Mouse (Mus musculus): ENCODE measurements around the gene Pet117. TPM values are rescaled to one million over a fixed set of nuclear protein-coding genes. Genes with fewer than 3 reads are reported as not detected.

The Pet117 gene
- polyA plus RNA-seq, 1 experiment from 2014 or later = not detected

DNA sequence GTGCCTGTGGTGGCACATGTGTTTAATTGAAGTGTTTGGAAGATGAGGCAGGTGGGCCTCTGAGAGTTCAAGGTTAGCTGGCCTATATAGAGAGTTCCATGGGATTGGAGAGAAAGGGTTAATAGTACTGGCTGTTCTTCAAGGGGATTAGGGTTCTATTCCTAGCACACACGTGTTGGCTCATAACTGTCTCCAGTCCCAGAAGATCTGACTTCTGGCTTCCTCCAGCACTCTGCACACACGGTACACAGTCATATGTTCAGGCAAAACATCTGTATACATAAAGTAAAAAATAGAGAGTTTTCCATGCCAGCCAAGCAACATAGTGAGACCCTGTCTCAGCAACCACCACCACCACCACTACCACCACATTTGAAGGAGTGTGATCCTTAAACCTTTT lies 17.5 kb downstream of the Pet117 start:
- no peak overlapping the region for H3K4me3 ChIP-seq
- no peak overlapping the region for H3K9ac ChIP-seq
- no peak for ATAC-seq (ENCODE audit: insufficient number of reproducible peaks, insufficient read depth, low FRiP score, low TSS enrichment)
- H3K4me1 ChIP-seq = no peaks in the 10 kb centered on the region
- no peak overlapping the region for H3K27ac ChIP-seq
- no peaks in the 10 kb centered on the region for H3K27me3 ChIP-seq
- H3K36me3 ChIP-seq = peaks cover 72% of the 10 kb centered on the region
- WGBS = 65% methylated on average over 2 of the region's 2 CpGs
- H3K4me2 ChIP-seq (replicated peaks) = no peak overlapping the region
- H3K9me3 ChIP-seq = no peaks in the 10 kb centered on the region

DNA sequence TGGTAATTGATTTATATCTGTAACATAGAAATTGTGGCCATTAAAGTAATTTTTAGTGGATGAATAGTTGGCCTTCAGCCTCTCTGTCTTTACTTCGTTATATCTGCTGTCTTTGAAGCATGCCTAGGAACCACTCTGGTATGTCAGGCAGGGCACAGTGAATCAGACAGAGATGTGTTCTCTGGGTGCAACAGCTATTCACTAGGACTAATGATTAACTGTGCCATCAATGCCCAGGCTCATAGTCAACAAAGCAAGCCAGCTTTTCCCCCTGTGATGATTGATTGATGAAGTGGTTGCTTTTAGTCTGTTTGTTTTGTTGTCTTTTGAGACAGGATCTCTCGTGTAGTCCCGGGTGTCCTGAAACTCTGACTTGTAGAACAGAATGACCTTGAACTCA lies 19.6 kb downstream of the Pet117 start:
- H3K27me3 ChIP-seq = no peaks in the 10 kb centered on the region
- H3K4me2 ChIP-seq (replicated peaks) = no peak overlapping the region
- peaks cover 66% of the 10 kb centered on the region for H3K36me3 ChIP-seq
- H3K9ac ChIP-seq = no peak overlapping the region
- WGBS = 86% methylated on average over 3 of the region's 3 CpGs
- no peak overlapping the region for H3K27ac ChIP-seq
- no peaks in the 10 kb centered on the region for H3K9me3 ChIP-seq
- ATAC-seq (ENCODE audit: insufficient number of reproducible peaks, insufficient read depth, low FRiP score, low TSS enrichment) = no peak
- no peak overlapping the region for H3K4me3 ChIP-seq
- no peaks in the 10 kb centered on the region for H3K4me1 ChIP-seq

DNA sequence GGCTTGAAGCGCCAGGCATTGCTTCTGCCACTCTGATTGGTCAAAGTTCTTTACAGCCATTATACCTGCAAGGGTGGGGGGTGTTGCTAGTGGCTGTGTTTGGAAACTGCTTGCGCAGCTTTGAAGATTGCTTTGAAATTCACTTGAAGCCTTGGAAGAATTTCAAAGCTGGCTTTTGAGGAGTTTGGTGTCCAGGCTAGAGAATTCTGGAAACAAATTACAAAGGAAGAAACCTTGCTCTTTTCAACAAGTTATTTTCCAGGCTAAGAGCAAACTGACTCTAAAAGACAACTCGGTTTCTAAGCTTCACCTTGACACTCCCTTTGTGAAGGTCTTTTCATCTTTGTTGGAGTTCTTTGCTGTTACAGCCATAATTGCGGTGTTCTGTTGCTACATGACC lies 30.7 kb downstream of the Pet117 start:
- 91% methylated on average over 4 of the region's 4 CpGs for WGBS

DNA sequence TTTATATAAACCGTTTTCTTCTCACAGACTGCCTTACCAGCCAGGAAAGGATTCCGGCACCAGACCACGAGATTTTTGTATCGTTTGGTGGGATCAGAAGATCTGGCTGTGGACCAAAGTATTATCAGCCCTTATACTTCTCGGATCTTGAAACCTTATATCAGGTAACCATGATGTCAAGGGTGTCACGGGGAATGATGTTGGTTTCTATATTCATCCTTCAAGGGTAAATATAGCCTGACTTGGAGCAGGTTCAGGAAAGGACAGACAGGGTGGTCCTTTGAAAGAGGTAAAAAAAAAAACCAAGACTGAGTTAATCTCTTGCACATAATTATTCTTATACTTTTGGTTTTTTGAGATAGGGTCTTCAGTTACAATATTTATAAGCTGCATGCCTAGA lies 31.9 kb downstream of the Pet117 start:
- peaks cover 74% of the 10 kb centered on the region for H3K36me3 ChIP-seq
- H3K27ac ChIP-seq = no peak overlapping the region
- no peak for ATAC-seq (ENCODE audit: insufficient number of reproducible peaks, insufficient read depth, low FRiP score, low TSS enrichment)
- H3K27me3 ChIP-seq = no peaks in the 10 kb centered on the region
- no peaks in the 10 kb centered on the region for H3K9me3 ChIP-seq
- H3K4me3 ChIP-seq = no peak overlapping the region
- no peak overlapping the region for H3K9ac ChIP-seq
- H3K4me1 ChIP-seq = no peaks in the 10 kb centered on the region
- H3K4me2 ChIP-seq (replicated peaks) = no peak overlapping the region
- 87% methylated on average over 6 of the region's 6 CpGs for WGBS

More for the DNA sequence above, 30.7 kb downstream of the Pet117 start:
- H3K4me3 ChIP-seq = no peak overlapping the region
- H3K36me3 ChIP-seq = peaks cover 78% of the 10 kb centered on the region
- H3K9ac ChIP-seq = no peak overlapping the region
- no peaks in the 10 kb centered on the region for H3K4me1 ChIP-seq
- H3K4me2 ChIP-seq (replicated peaks) = no peak overlapping the region
- no peaks in the 10 kb centered on the region for H3K27me3 ChIP-seq
- H3K27ac ChIP-seq = no peak overlapping the region
- no peak for ATAC-seq (ENCODE audit: insufficient number of reproducible peaks, insufficient read depth, low FRiP score, low TSS enrichment)
- H3K9me3 ChIP-seq = no peaks in the 10 kb centered on the region

DNA sequence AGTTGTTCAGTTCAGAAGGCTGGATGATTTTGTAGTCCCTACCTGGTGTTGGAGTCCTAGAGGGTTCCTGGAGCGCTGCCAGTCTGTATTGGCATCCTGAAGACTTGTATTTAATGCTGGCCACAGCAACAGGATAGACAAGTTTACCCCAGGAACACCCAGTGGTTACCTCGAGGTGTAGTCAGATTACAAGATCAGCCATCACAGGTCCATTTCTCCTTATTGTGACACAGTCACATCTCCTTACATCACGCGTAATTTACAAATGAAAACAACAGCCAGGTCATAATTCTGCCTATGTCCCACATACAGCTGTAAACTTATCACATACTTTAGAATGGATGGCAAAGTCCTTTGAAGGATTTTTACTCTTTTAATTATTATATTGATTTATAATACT lies 40.2 kb downstream of the Pet117 start:
- no peak overlapping the region for H3K27ac ChIP-seq
- H3K4me1 ChIP-seq = no peaks in the 10 kb centered on the region
- H3K4me3 ChIP-seq = no peak overlapping the region
- H3K4me2 ChIP-seq (replicated peaks) = no peak overlapping the region
- H3K27me3 ChIP-seq = no peaks in the 10 kb centered on the region
- H3K9ac ChIP-seq = no peak overlapping the region
- H3K36me3 ChIP-seq = peaks cover 52% of the 10 kb centered on the region
- ATAC-seq (ENCODE audit: insufficient number of reproducible peaks, insufficient read depth, low FRiP score, low TSS enrichment) = no peak
- 91% methylated on average over 4 of the region's 4 CpGs for WGBS
- no peaks in the 10 kb centered on the region for H3K9me3 ChIP-seq

DNA sequence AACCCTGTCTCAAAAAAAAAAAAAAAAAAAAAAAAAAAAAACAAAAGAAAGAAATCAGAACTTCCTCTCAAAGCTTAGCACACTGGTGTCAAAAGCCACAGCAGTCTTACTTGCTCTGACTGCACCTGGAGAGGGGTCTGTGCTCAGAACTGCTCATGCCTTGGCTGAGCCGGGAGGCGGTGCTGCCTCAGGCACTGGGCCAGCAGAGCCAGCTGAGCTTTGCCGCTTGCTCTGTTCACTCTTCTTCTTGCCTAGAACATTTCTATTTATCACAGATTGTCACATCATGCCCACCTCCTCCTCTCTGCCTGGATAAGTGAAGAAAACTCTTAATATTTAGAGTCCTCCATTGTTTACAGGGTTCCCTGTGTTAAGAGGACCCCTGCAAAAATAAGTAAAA lies 41.8 kb downstream of the Pet117 start:
- H3K4me1 ChIP-seq = no peaks in the 10 kb centered on the region
- 87% methylated on average over 3 of the region's 3 CpGs for WGBS
- no peak overlapping the region for H3K27ac ChIP-seq
- no peak overlapping the region for H3K9ac ChIP-seq
- H3K36me3 ChIP-seq = peaks cover 49% of the 10 kb centered on the region
- ATAC-seq (ENCODE audit: insufficient number of reproducible peaks, insufficient read depth, low FRiP score, low TSS enrichment) = no peak
- no peak overlapping the region for H3K4me3 ChIP-seq
- H3K4me2 ChIP-seq (replicated peaks) = no peak overlapping the region
- H3K9me3 ChIP-seq = no peaks in the 10 kb centered on the region
- H3K27me3 ChIP-seq = no peaks in the 10 kb centered on the region

DNA sequence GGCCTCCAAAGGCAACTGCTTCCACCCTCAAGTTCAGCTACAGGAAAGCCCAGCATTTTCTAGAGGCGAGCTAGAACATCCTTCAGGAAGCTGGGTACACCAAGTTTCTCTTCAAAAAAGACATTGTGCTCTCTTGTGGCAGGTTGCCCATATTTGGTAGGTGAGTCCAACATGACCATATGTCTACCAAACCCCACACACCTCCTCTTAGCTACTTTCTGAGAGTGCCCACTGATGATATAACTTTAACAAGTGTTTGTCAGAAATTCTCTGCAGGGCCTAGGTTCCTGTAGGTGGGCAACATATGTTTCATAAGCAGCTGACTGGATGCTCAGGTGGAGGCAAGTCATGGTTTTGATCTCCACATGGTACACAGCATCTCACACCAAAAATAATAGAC lies 45.9 kb downstream of the Pet117 start:
- peaks cover 6% of the 10 kb centered on the region; the same call in 1 of the 2 replicates for H3K4me1 ChIP-seq
- no peak overlapping the region for H3K9ac ChIP-seq
- H3K27ac ChIP-seq = no peak overlapping the region
- H3K4me2 ChIP-seq (replicated peaks) = no peak overlapping the region
- WGBS = 89% methylated on average over 1 of the region's 1 CpGs
- no peaks in the 10 kb centered on the region for H3K27me3 ChIP-seq
- ATAC-seq (ENCODE audit: insufficient number of reproducible peaks, insufficient read depth, low FRiP score, low TSS enrichment) = no peak
- peaks cover 15% of the 10 kb centered on the region; the same call in 1 of the 2 replicates for H3K36me3 ChIP-seq
- H3K4me3 ChIP-seq = no peak overlapping the region
- H3K9me3 ChIP-seq = no peaks in the 10 kb centered on the region

DNA sequence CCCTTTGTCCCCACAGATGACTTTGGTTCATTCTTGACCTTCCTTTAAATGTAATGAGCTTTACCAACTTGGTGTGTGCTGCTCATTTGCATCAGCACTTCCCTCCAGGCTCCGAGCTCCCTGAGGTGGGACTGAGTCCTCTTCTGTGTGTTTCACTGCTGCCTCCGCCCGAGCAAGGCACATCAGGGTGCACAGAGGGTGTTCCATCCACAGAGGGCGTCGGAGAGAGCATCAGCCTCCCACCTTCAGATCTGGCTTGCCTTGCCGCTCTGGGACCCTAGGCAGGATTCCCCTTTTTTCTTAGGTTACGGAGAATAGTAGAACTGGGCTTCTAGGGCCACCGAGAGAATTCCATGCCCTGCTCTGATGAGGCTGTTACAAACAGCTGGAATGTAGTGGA lies 48.1 kb downstream of the Pet117 start:
- Histone ChIP-seq H3K9ac (no peak overlapping the region), H3K36me3 (peaks cover 11% of the 10 kb centered on the region; the same call in 1 of the 2 replicates), H3K4me1 (peaks cover 6% of the 10 kb centered on the region; the same call in 1 of the 2 replicates), H3K27ac (no peak overlapping the region), H3K9me3 (no peaks in the 10 kb centered on the region), H3K4me2 (replicated peaks) (no peak overlapping the region), H3K4me3 (no peak overlapping the region), H3K27me3 (no peaks in the 10 kb centered on the region)
- no peak for ATAC-seq (ENCODE audit: insufficient number of reproducible peaks, insufficient read depth, low FRiP score, low TSS enrichment)
- 46% methylated on average over 8 of the region's 8 CpGs for WGBS

DNA sequence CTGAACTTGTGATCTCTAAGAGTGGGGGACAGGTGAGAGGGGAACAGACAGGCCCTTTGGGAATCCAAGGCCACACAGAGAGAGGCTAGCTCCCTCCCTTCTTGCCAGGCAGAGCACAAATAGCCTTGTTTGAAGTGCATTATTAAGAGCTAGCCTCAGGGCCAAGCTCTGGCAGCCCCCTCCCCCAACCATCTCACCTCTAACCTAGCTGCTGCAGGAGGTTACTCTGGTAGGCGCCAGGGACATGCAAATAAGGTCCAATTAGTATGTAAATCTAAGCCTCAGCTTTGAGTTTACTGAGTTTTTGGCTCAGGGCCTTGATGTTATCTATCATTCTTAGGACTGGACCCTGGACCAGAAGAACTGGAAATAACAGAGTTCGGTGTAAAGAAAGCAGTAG lies 49.3 kb downstream of the Pet117 start:
- peaks cover 7% of the 10 kb centered on the region; the same call in 1 of the 2 replicates for H3K36me3 ChIP-seq
- no peak for ATAC-seq (ENCODE audit: insufficient number of reproducible peaks, insufficient read depth, low FRiP score, low TSS enrichment)
- H3K4me2 ChIP-seq (replicated peaks) = no peak overlapping the region
- H3K9ac ChIP-seq = no peak overlapping the region
- H3K4me3 ChIP-seq = no peak overlapping the region
- H3K4me1 ChIP-seq = peaks cover 6% of the 10 kb centered on the region; the same call in 1 of the 2 replicates
- 21% methylated on average over 2 of the region's 2 CpGs for WGBS
- no peaks in the 10 kb centered on the region for H3K27me3 ChIP-seq
- H3K27ac ChIP-seq = no peak overlapping the region
- H3K9me3 ChIP-seq = no peaks in the 10 kb centered on the region

DNA sequence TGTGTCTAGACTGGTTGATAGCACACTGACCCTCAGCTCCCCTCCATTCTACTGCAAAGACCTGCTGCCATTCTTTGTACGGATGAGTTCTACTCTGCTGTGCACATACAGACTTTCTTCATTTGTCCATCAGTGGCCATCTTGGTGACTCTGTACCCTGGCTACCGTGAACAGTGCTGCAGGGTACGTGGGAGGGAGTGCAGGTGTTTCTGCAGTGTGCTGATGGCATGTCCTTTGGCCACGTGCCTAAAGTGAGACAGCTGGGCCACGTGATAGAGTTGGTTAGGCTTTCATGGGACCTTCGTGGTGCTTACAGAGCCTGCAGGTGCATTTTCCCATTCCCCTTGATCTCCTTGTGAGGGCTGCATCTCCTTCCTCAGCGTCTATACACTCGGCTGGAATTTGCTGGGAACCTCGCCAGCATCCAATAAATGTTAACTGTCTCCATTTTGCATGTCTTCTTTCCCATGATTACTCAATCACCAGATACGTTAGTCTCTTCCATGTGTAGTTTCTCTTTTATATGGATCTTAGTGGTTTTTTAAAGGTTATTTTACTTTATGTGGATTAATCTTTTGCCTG lies 53.4 kb downstream of the Pet117 start:
- Histone ChIP-seq H3K9ac (no peak overlapping the region), H3K27ac (no peak overlapping the region), H3K9me3 (no peaks in the 10 kb centered on the region), H3K27me3 (no peaks in the 10 kb centered on the region), H3K4me1 (peaks cover 6% of the 10 kb centered on the region; the same call in 1 of the 2 replicates), H3K4me2 (replicated peaks) (no peak overlapping the region), H3K4me3 (no peak overlapping the region), H3K36me3 (no peaks in the 10 kb centered on the region)
- no peak for ATAC-seq (ENCODE audit: insufficient number of reproducible peaks, insufficient read depth, low FRiP score, low TSS enrichment)
- WGBS = 86% methylated on average over 10 of the region's 10 CpGs
